In the genomic region with DNA sequence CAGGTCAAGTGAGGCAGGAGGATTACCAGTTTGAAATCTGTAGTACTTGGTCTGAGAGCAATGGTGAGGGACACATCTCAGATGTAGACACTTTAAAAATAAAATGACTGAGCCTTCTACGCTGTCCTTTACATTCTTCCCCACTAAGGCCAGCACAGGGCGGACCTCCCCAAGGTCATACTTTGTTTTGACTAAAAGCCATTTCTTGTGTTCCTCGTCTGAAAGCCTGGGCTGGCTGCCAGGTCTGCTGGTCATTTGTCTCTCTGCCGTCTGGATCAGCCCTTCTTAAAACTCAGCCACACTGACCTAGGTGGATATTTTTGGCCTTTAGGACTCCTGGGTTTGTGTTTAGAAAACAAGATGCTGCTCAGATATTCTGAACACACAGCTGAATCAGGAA, we compare ENCODE assay signal across 9 mouse cellular contexts. TPM values are rescaled to one million over a fixed set of nuclear protein-coding genes. Genes with fewer than 3 reads are reported as not detected.
DNase-seq lines count a peak whose midpoint lies in the region; ATAC-seq and TF ChIP-seq lines count a peak whose summit lies in the region.
"Had no signal": no experiment of that assay in that cellular context is flagged by ENCODE, and none has a peak within 500 bp of the region (broad histone marks: within the 10 kb centered on the region; RNA-seq: fewer than 3 reads in every experiment).

No protein-coding gene starts in this region.

- H3K4me3 ChIP-seq in heart, embryonic 16.5 days (ENCODE audit: low read length): no peak overlapping the region
- H3K4me3 ChIP-seq in lung, embryonic 15.5 days: no peak overlapping the region
- H3K4me3 ChIP-seq in thymus, adult 2 months (ENCODE audit: control insufficient read depth, insufficient read depth, low read length): no peak overlapping the region
- H3K4me3 ChIP-seq in hindbrain, embryonic 10.5 days: no peak overlapping the region

- no peaks in the 10 kb centered on the region for H3K36me3 ChIP-seq in heart, embryonic 16.5 days (ENCODE audit: control insufficient read depth, insufficient read depth)
- no peaks in the 10 kb centered on the region for H3K36me3 ChIP-seq in lung, embryonic 15.5 days
- H3K36me3 ChIP-seq in thymus, adult 2 months (ENCODE audit: control insufficient read depth, insufficient read depth, low read length): no peaks in the 10 kb centered on the region
- H3K36me3 ChIP-seq in hindbrain, embryonic 10.5 days: no peaks in the 10 kb centered on the region

- TF ChIP-seq CTCF in thymus, adult 2 months (IDR thresholded peaks at IDR 0.05; ENCODE audit: borderline replicate concordance, control insufficient read depth, extremely low read depth, insufficient read depth, low read length, poor library complexity): no peak

- WGBS in heart, embryonic 16.5 days: 9% methylated on average over 4 of the region's 4 CpGs
- WGBS in lung, embryonic 15.5 days: 11% methylated on average over 4 of the region's 4 CpGs
- WGBS in thymus, adult 2 months: 77% methylated on average over 4 of the region's 4 CpGs
- 64% methylated on average over 4 of the region's 4 CpGs for WGBS in hindbrain, embryonic 10.5 days

- H3K9me3 ChIP-seq in heart, embryonic 16.5 days (replicated peaks; ENCODE audit: control insufficient read depth, low read length): no peaks in the 10 kb centered on the region
- H3K9me3 ChIP-seq in lung, embryonic 15.5 days: no peaks in the 10 kb centered on the region
- no peaks in the 10 kb centered on the region for H3K9me3 ChIP-seq in hindbrain, embryonic 10.5 days

- no peak overlapping the region for H3K4me2 ChIP-seq in heart, embryonic 16.5 days (ENCODE audit: low read depth, low read length)
- no peak overlapping the region for H3K4me2 ChIP-seq in lung, embryonic 15.5 days

- TF ChIP-seq POLR2A in thymus, adult 2 months (IDR thresholded peaks at IDR 0.05; ENCODE audit: control insufficient read depth, extremely low read depth, insufficient read depth, low read length, poor library complexity): no peak

- H3K4me1 ChIP-seq in heart, embryonic 16.5 days (ENCODE audit: control insufficient read depth, insufficient read depth, low read length): peaks cover 18% of the 10 kb centered on the region
- peaks cover 15% of the 10 kb centered on the region for H3K4me1 ChIP-seq in lung, embryonic 15.5 days
- no peaks in the 10 kb centered on the region for H3K4me1 ChIP-seq in thymus, adult 2 months (replicated peaks; ENCODE audit: control insufficient read depth, insufficient read depth, low read length)
- no peaks in the 10 kb centered on the region for H3K4me1 ChIP-seq in hindbrain, embryonic 10.5 days (replicated peaks)

- ATAC-seq in heart, embryonic 16.5 days (replicated peaks; ENCODE audit: extremely low read depth, insufficient read depth, low FRiP score): 0 out of 2 replicates have a peak, but pooled peaks have one; percentile 49
- ATAC-seq in lung, embryonic 15.5 days (ENCODE audit: borderline replicate concordance, extremely low read depth, low FRiP score, low TSS enrichment): peak; percentile 84; the same call in 1 of the 2 replicates

- peak overlapping the region; percentile 8; the same call in 1 of the 2 replicates for H3K27ac ChIP-seq in heart, embryonic 16.5 days (ENCODE audit: low read length)
- H3K27ac ChIP-seq in lung, embryonic 15.5 days: peak overlapping the region; percentile 35; the same call in 1 of the 2 replicates
- H3K27ac ChIP-seq in thymus, adult 2 months (ENCODE audit: control insufficient read depth, insufficient read depth, low read length): no peak overlapping the region
- H3K27ac ChIP-seq in hindbrain, embryonic 10.5 days: no peak overlapping the region
- H3K27ac ChIP-seq: macrophage had no signal

- DNase-seq in adrenal gland, adult (ENCODE audit: inconsistent age in 2 of 2, low spot score in 1 of 2): peak; percentile 95 to 96
- peak; percentile 92 for DNase-seq in adrenal gland, postnatal 25 days
- no peak for DNase-seq in thymus, postnatal 10 days (ENCODE audit: low spot score in 2 of 2)
- DNase-seq in layer of hippocampus, adult 18-20 months (ENCODE audit: low spot score in 2 of 2): no peak
- no peak for DNase-seq in thymus, adult 2 months
- DNase-seq in hindbrain, embryonic 10.5 days (ENCODE audit: low spot score): no peak

- no peak overlapping the region for H3K9ac ChIP-seq in heart, embryonic 16.5 days (ENCODE audit: low read length)
- H3K9ac ChIP-seq in lung, embryonic 15.5 days: no peak overlapping the region

- H3K27me3 ChIP-seq in heart, embryonic 16.5 days (ENCODE audit: control insufficient read depth, insufficient read depth, low read length): no peaks in the 10 kb centered on the region
- H3K27me3 ChIP-seq in lung, embryonic 15.5 days: no peaks in the 10 kb centered on the region
- no peaks in the 10 kb centered on the region for H3K27me3 ChIP-seq in thymus, adult 2 months (ENCODE audit: control insufficient read depth, insufficient read depth, low read length)
- no peaks in the 10 kb centered on the region for H3K27me3 ChIP-seq in hindbrain, embryonic 10.5 days (ENCODE audit: insufficient read depth, poor library complexity, severe bottlenecking)

RNA-seq across cellular contexts. Expression of a gene that starts 45.0 kb away (rescaled TPM):
- 0.79 and 0.90 TPM in 2 replicates for total RNA-seq in adrenal gland, postnatal 25 days (2021)
- 0.22 and 0.28 TPM in 2 replicates for polyA plus RNA-seq in heart, embryonic 16.5 days (2015; fragmentation: Nextera tagmentation; extraction: Ambion mirVana)
- 0.65 and 1.1 TPM in 2 replicates for polyA plus RNA-seq in lung, embryonic 15.5 days (2015; fragmentation: Nextera tagmentation; extraction: Ambion mirVana)
- total RNA-seq in layer of hippocampus, adult 18-20 months (2021): 1 to 10 TPM; 5.1 to 5.4 TPM
- polyA plus RNA-seq in thymus, adult 2 months (2012; rRNA removed): 0.32 and 0.67 TPM in 2 replicates
- 1.8 and 3.2 TPM in 2 replicates for polyA plus RNA-seq in hindbrain, embryonic 10.5 days (2016; fragmentation: Nextera tagmentation; extraction: Ambion mirVana)
- polyA plus RNA-seq: macrophage had no signal

Comparison
In these comparisons a context has a peak if more than half of its experiments do, and no peak if none do; other contexts are left out.
1. DNase-seq: peak in adrenal gland, adult (2 of 2) and adrenal gland, postnatal 25 days (single experiment); none in thymus, postnatal 10 days (0 of 2), layer of hippocampus, adult 18-20 months (0 of 2), thymus, adult 2 months (single experiment) and hindbrain, embryonic 10.5 days (single experiment).
2. H3K27ac ChIP-seq: peak in heart, embryonic 16.5 days (single experiment) and lung, embryonic 15.5 days (single experiment); none in thymus, adult 2 months (single experiment) and hindbrain, embryonic 10.5 days (single experiment).